Mouse (Mus musculus) heart, adult 2 months (tissue): Measurements from ENCODE around the gene Erc2.

Experiments
- CTCF ChIP-seq: fragments of 200-600 bp; IDR thresholded peaks from 2 replicates; pipeline ENCODE4 v1.8.1; 2022; ENCODE audit warnings: antibody characterized with exemption, mild to moderate bottlenecking, moderate library complexity
- POLR2A ChIP-seq: fragments of 200-500 bp; IDR thresholded peaks from 2 replicates; pipeline ENCODE4 v1.6.1; 2011; ENCODE audit warnings: mild to moderate bottlenecking, low read depth, low read length, control low read depth; ENCODE audit not compliant: insufficient read depth

DNA sequence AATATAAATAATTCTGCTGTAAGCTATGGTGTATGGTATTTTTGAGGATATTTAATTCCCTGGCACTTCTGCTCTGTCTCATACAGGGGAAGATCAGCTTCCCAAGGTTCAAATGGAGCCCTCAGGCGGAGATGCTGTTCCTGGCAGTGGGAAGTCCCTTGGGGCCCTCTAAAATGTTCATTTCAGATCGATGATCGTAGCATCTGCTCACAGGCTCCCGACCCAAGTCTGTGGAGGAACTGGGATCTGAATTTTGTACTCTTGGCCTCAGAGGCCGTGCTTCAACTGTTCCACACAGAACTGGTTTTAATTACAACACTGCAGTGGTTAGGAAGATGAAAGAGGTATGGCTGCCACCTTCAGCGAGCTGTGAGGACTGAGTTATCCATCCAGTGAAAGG, 12.5 kb downstream of the Erc2 start:
- no peak for TF ChIP-seq CTCF
- TF ChIP-seq POLR2A: no peak
